Mouse (Mus musculus): ENCODE results near the gene Zfp941.
"Not testable (repeated sequence)": the region's sequence is repeated elsewhere in the genome, so short reads cannot be mapped to it uniquely, and the experiment has no call there.

The Zfp941 gene

DNA sequence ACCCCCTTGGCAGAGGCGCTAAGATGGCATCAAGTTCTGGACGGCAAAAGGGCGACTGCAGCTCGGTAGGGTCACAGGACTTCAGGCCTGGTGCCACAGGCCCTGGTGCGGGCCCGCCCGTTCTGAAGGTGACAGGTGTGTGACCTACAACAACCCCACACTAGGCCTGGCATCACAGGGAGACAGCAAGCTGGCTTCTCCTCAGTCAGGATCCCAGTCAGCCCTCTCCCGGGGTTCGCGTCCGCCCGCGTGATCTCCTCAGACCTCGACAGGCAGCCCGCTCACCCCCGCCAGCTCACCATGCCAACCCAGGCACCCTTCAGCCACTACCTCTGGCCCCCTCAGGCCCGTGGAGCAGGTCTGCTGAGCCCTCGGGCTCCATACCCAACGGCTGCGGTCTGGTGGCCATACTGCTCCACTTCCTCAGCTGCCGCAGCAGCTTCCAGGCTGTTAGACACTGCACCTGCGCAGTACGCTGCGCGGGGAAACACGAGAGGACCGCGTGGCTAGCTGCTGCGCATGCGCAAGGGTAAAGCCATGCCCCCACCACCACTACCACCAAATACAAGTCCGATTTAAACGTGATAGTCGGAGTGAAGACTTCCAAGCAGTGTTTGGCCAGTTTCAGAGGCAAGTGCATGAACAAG, 34.4 kb downstream of the Zfp941 start, which contains the start of gene Syce1:
Gene Syce1, minus strand, starts transcription at position 447 of the 647 bp plus-strand sequence.
- DNase-seq (ENCODE audit: low spot score in 2 of 2), result no peak

DNA sequence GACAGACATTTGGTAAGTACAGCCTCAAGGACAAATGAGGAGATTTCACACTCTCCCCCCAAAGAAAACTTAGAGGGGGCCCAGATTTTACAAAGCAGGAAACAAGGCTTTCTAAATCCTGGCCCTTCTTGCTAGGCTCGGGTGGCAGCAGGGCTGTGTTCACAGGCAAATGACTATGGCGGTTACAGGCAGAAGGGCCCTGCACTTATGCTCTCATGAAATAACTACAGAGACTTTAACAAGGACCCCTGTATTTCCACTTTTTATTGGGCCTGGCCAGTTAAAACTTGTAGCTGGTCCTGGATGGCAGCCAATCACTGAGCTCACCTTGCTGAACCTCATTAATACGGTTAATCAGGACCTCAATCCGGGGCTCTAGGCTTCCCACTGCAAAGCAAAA, 41.4 kb downstream of the Zfp941 start:
- no peak for DNase-seq (ENCODE audit: low spot score in 2 of 2)

DNA sequence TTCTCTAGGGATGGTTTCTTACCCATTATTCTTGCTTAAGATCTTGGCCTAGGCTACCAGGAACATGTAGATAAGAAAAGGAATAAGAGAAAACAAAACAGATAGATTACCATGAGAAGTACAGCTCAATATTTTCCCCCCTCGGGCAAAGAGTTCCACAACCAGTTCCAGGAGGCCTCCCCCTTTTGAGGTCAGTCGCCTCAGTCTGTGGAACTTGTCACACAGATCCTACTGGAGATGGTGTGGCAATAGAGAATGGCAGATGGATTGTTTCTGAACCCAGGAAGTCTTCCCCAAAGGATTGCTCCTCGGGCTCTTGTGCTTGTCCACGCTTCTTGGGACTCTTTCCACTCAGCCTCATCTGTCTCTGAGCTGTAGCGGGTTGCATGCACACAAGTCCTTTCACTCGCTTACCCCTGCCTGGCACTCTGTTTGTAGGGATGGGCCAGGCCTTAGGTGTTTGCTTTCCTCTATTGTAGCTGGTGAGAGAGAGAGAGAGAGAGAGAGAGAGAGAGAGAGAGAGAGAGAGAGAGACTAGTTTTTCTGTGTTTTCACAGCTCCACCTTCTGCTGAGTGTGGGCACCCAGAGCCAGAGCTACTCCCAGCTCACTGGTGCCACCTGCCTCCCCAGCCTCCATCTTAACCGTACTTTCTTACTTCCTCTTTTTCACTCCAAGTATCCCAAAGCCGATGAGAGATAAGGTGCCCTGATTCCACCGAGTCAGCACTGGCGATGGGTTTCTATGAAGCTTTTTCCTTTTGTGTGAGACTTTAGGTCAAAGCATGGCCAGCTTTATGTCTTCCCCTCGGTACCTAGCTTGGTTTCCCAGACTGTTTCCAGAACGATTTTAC, 55.9 kb downstream of the Zfp941 start:
- no peak for DNase-seq (ENCODE audit: low spot score in 2 of 2)

- not testable (repeated sequence) for DNase-seq (ENCODE audit: low spot score in 2 of 2)
These were observed 56.6 kb downstream of the Zfp941 start for GRCm38 (mm10) chr7:140765391-140765790.

- no peak for DNase-seq (ENCODE audit: low spot score in 2 of 2)
These were observed 58.4 kb downstream of the Zfp941 start, which contains the start of gene Cyp2e1 for GRCm38 (mm10) chr7:140763447-140764020. TSS of gene Cyp2e1 (plus strand) at chr7:140763739.

GRCm38 (mm10) chr7:140760647-140761046, 61.3 kb downstream of the Zfp941 start:
- DNase-seq (ENCODE audit: low spot score in 2 of 2), result no peak
